Mouse (Mus musculus): ENCODE data around the gene Ddx28.
"Not testable (repeated sequence)": the region's sequence is repeated elsewhere in the genome, so short reads cannot be mapped to it uniquely, and the experiment has no call there.

The Ddx28 gene

GRCm38 (mm10) chr8:106012203-106012602 is 521 bp upstream of the Ddx28 start:
- not testable (repeated sequence) for DNase-seq

- peak; percentile 88 for DNase-seq
These were observed 687 bp downstream of the Ddx28 start for GRCm38 (mm10) chr8:106010748-106011642.

GRCm38 (mm10) chr8:106007891-106008290 is 3.8 kb downstream of the Ddx28 start:
- not testable (repeated sequence) for DNase-seq

GRCm38 (mm10) chr8:106007135-106007534 is 4.5 kb downstream of the Ddx28 start:
- DNase-seq: no peak

GRCm38 (mm10) chr8:106006413-106006812 is 5.3 kb downstream of the Ddx28 start:
- no peak for DNase-seq

GRCm38 (mm10) chr8:106005875-106006274 is 5.8 kb downstream of the Ddx28 start, which contains the start of gene Dpep2nb:
Dpep2nb (minus strand) TSS chr8:106005975.
- no peak for DNase-seq

- no peak for DNase-seq
These were observed 7.0 kb downstream of the Ddx28 start for GRCm38 (mm10) chr8:106004538-106005207.

GRCm38 (mm10) chr8:106001908-106002307 is 9.8 kb downstream of the Ddx28 start:
- DNase-seq: no peak

- DNase-seq: peak; percentile 59
These were observed 12.7 kb downstream of the Ddx28 start for GRCm38 (mm10) chr8:105998971-105999370.

GRCm38 (mm10) chr8:105996359-105996758 is 15.3 kb downstream of the Ddx28 start:
- DNase-seq: no peak

GRCm38 (mm10) chr8:105993226-105993625 is 18.5 kb downstream of the Ddx28 start:
- DNase-seq: no peak

- no peak for DNase-seq
These were observed 19.2 kb downstream of the Ddx28 start for GRCm38 (mm10) chr8:105992499-105992898.

GRCm38 (mm10) chr8:105991546-105991945 is 20.1 kb downstream of the Ddx28 start:
- no peak for DNase-seq

GRCm38 (mm10) chr8:105990856-105991387 is 20.8 kb downstream of the Ddx28 start, which contains the start of gene Dus2:
Dus2 (plus strand) TSS chr8:105991337.
- peak; percentile 61 for DNase-seq

GRCm38 (mm10) chr8:105988546-105988945 is 23.1 kb downstream of the Ddx28 start:
- no peak for DNase-seq

GRCm38 (mm10) chr8:105983406-105983805 is 28.3 kb downstream of the Ddx28 start:
- not testable (repeated sequence) for DNase-seq

GRCm38 (mm10) chr8:105981146-105981545 is 30.5 kb downstream of the Ddx28 start:
- DNase-seq: no peak

GRCm38 (mm10) chr8:105979325-105979724 is 32.4 kb downstream of the Ddx28 start, which contains the start of gene Dpep3:
Dpep3 (minus strand) TSS chr8:105979429.
- no peak for DNase-seq

- DNase-seq: no peak
These were observed 36.3 kb downstream of the Ddx28 start for GRCm38 (mm10) chr8:105975363-105975762.

GRCm38 (mm10) chr8:105971019-105971720 is 40.5 kb downstream of the Ddx28 start:
- no peak for DNase-seq

- no peak for DNase-seq
These were observed 42.3 kb downstream of the Ddx28 start for GRCm38 (mm10) chr8:105969367-105969766.

- DNase-seq: no peak
These were observed 44.9 kb downstream of the Ddx28 start for GRCm38 (mm10) chr8:105966692-105967311.
